Mouse (Mus musculus): ENCODE data around the gene Mapk14. TPM values are rescaled to one million over a fixed set of nuclear protein-coding genes. Genes with fewer than 3 reads are reported as not detected.
A peak's percentile ranks its signal among the peaks of the same experiment; 100 is the strongest.

The Mapk14 gene
- polyA plus RNA-seq, 1 experiment, result not detected

DNA sequence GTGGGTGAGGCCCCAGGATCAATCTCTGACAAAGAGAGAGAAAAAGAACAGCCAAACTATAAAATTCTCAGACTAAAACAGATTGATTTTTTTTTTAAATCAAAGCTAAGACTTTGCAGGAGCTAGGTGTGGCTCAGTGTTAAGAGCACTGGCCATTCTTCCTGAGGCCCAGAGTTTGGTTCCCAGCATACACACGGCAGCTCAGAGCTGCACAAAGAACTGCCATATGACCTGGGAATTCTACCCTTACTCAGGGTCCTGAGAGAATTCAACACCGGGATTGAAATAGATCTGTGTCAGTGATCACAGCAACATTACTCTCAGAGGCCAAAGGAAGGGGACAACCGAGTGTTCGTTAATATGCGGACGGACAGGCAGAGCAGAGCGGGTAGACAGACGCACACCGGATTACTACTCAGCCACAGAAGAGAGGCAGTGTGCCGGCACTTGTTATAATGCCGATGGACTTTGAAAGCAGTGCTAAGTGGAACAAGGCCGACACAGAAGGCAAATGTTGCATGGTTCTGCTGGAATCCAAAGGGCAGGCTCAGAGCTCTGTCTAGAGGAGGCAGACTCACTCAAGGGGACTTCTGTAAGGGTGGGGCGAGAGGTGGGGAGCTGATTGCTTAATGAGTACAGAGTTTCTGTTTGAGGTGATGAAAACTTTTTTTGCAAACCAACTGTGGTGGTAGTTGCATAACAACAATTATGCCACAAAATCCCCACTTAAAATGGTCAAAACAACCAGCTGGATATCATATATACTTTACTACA lies 8.6 kb upstream of the Mapk14 start:
- 76% methylated on average over 13 of the region's 13 CpGs for WGBS
- H3K27ac ChIP-seq (ENCODE audit: insufficient read depth, low read depth, low read length), result no peak overlapping the region
- TF ChIP-seq CTCF (IDR thresholded peaks at IDR 0.05; ENCODE audit: insufficient read depth, low read depth, low read length) (no peak), POLR2A (IDR thresholded peaks at IDR 0.05; ENCODE audit: insufficient read depth, low read depth, low read length) (no peak)

DNA sequence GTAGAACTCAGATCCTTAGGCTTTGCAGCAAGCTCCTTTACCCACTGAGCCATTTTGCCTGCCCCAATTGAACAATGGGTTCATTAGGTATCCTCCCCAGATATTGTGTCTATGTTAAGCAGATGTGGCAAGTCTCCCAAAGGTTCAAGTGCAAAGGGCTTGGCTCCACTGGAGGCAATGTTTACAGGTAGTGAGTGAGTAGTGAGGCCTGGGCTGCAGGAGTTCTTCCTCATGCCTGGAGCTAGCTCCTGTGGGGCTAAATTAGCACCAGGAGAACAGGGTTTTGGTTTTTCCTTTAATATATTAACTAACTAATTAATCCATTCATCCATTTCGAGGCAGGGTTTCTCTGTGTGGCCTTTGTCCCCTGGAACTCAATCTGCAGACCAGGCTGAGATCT lies 7.5 kb upstream of the Mapk14 start:
- H3K27ac ChIP-seq (ENCODE audit: insufficient read depth, low read depth, low read length), result no peak overlapping the region
- TF ChIP-seq CTCF (IDR thresholded peaks at IDR 0.05; ENCODE audit: insufficient read depth, low read depth, low read length) (no peak), POLR2A (IDR thresholded peaks at IDR 0.05; ENCODE audit: insufficient read depth, low read depth, low read length) (no peak)
- H3K4me3 ChIP-seq (ENCODE audit: insufficient read depth, low read depth, low read length), result no peak overlapping the region
- WGBS, result 35% methylated on average over 1 of the region's 1 CpGs
- H3K4me1 ChIP-seq (ENCODE audit: control insufficient read depth, insufficient read depth, low read length), result no peaks in the 10 kb centered on the region

More for the DNA sequence above, 8.6 kb upstream of the Mapk14 start:
- H3K4me1 ChIP-seq (ENCODE audit: control insufficient read depth, insufficient read depth, low read length), result no peaks in the 10 kb centered on the region
- no peak overlapping the region for H3K4me3 ChIP-seq (ENCODE audit: insufficient read depth, low read depth, low read length)

DNA sequence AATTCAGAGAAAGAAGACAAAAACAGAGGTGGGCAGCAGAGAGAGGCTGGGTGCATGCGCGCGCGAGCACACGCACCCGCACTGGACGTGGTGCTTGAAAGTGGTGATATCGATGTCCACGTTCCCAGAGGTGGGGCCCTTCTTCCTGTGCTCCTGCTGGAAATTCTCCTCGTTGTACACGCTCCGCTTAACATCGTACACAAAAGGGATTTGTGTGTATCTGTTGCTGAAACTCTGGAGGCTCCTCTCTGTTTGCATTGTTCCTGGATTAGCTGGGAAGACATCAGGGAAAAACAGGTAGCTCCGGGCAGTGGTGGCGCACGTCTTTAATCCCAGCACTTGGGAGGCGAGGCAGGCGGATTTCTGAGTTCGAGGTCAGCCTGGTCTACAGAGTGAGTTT lies 6.5 kb upstream of the Mapk14 start:
- TF ChIP-seq POLR2A (IDR thresholded peaks at IDR 0.05; ENCODE audit: insufficient read depth, low read depth, low read length) (no peak), CTCF (IDR thresholded peaks at IDR 0.05; ENCODE audit: insufficient read depth, low read depth, low read length) (no peak)
- Histone ChIP-seq H3K4me1 (ENCODE audit: control insufficient read depth, insufficient read depth, low read length) (peaks cover 2% of the 10 kb centered on the region), H3K27ac (ENCODE audit: insufficient read depth, low read depth, low read length) (no peak overlapping the region), H3K4me3 (ENCODE audit: insufficient read depth, low read depth, low read length) (no peak overlapping the region)
- WGBS, result 58% methylated on average over 19 of the region's 19 CpGs

DNA sequence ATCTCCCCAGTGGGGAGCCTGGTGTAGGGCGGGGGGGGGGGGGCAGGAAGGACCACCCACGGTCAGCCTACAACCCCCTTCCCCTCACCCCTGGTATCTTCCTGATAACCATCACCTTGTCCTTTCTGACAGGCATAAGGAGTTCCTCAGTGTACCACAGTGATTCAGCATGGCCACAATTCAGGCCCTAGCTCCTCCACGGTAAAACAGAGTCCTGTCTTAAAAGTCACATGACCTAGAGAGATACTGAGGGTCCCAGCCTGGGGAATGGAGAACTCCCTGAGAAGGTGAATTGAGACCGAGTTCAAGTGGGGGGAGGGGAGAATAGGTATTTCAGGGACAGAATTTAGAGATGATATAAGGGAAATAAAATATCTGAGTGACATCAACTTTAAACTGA lies 3.8 kb upstream of the Mapk14 start:
- no peak overlapping the region for H3K4me3 ChIP-seq (ENCODE audit: insufficient read depth, low read depth, low read length)
- H3K4me1 ChIP-seq (ENCODE audit: control insufficient read depth, insufficient read depth, low read length), result peaks cover 7% of the 10 kb centered on the region
- WGBS, result 68% methylated on average over 4 of the region's 4 CpGs
- H3K27ac ChIP-seq (ENCODE audit: insufficient read depth, low read depth, low read length), result no peak overlapping the region
- TF ChIP-seq CTCF (IDR thresholded peaks at IDR 0.05; ENCODE audit: insufficient read depth, low read depth, low read length) (no peak), POLR2A (IDR thresholded peaks at IDR 0.05; ENCODE audit: insufficient read depth, low read depth, low read length) (no peak)

DNA sequence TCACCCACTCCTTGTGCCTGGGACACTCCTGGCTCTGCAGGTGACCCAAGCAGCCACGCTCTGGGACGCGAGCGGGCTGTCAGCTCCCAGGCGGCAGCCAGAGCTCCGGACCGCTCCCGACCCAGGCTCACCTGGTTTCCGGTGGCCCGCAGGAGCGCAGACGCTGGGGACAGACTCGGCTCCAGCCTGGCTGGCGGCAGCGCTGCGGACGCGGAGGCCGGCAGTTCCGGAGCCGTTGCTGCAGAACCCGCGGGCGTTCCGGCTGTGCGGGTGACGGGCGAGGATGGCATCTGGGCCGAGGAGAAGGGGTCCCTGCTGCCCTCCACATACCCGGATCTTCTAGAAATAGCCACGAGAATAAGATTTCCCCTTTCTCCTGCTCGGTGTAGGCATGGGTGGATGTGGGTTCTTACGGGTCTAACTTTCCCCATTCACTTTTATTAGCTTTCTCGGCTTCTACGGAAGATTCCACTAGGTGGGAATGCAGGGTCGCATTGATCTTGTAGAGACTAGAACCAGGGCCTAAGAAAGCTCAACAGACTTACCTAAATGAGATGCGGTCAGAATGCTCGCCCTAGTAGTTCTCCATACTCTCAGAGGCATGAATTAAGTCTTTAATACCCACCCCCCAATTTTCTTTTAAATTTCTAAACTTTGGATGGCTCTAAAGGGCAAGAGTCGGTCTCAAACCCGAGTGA lies 1.4 kb upstream of the Mapk14 start, which contains the start of gene Slc26a8:
TSS of gene Slc26a8 (minus strand) at position 648 of the 698 bp plus-strand sequence.
- H3K4me3 ChIP-seq (ENCODE audit: insufficient read depth, low read depth, low read length), result peak within 1 kb of the TSS; percentile 47
- TF ChIP-seq CTCF (IDR thresholded peaks at IDR 0.05; ENCODE audit: insufficient read depth, low read depth, low read length), result no peak
- TF ChIP-seq POLR2A (IDR thresholded peaks at IDR 0.05; ENCODE audit: insufficient read depth, low read depth, low read length), result no peak
- 13% methylated on average over 40 of the region's 40 CpGs for WGBS
- peak within 1 kb of the TSS; percentile 74 for H3K27ac ChIP-seq (ENCODE audit: insufficient read depth, low read depth, low read length)
- H3K4me1 ChIP-seq (ENCODE audit: control insufficient read depth, insufficient read depth, low read length), result peaks cover 12% of the 10 kb centered on the region

GRCm38 (mm10) chr17:28691687-28692340 lies 685 bp downstream of the Mapk14 start:
- peaks cover 17% of the 10 kb centered on the region for H3K4me1 ChIP-seq (ENCODE audit: control insufficient read depth, insufficient read depth, low read length)
- H3K27ac ChIP-seq (ENCODE audit: insufficient read depth, low read depth, low read length), result peak overlapping the region; percentile 83
- TF ChIP-seq POLR2A (IDR thresholded peaks at IDR 0.05; ENCODE audit: insufficient read depth, low read depth, low read length), result no peak
- TF ChIP-seq CTCF (IDR thresholded peaks at IDR 0.05; ENCODE audit: insufficient read depth, low read depth, low read length), result no peak
- under 1% methylated on average over 53 of the region's 53 CpGs for WGBS
- H3K4me3 ChIP-seq (ENCODE audit: insufficient read depth, low read depth, low read length), result peak overlapping the region; percentile 87

GRCm38 (mm10) chr17:28692341-28692710 lies 1.2 kb downstream of the Mapk14 start:
- under 1% methylated on average over 18 of the region's 18 CpGs for WGBS
- peak overlapping the region; percentile 83 for H3K27ac ChIP-seq (ENCODE audit: insufficient read depth, low read depth, low read length)
- no peak for TF ChIP-seq CTCF (IDR thresholded peaks at IDR 0.05; ENCODE audit: insufficient read depth, low read depth, low read length)
- no peak for TF ChIP-seq POLR2A (IDR thresholded peaks at IDR 0.05; ENCODE audit: insufficient read depth, low read depth, low read length)

DNA sequence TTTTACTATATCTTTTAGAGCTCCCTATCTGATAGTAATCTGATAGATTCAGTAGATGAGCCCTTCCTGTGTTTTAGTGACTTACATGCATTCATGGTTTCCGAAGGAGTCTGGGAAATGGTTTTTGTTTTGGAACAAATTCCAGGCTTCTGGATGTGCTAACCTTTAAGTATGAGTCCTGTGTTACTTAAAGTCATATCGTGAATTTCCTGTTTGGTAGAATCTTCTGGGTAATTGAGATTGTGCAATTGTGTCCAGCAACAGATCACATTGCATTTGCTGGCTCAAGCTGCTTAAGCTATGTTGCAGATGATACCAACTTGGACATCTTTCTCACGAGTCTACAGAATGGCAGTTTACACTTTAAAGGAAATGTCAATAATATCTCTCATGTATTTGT lies 2.0 kb downstream of the Mapk14 start:
- no peak overlapping the region for H3K4me3 ChIP-seq (ENCODE audit: insufficient read depth, low read depth, low read length)
- WGBS, result 14% methylated on average over 3 of the region's 3 CpGs
- peaks cover 25% of the 10 kb centered on the region for H3K4me1 ChIP-seq (ENCODE audit: control insufficient read depth, insufficient read depth, low read length)
- no peak overlapping the region for H3K27ac ChIP-seq (ENCODE audit: insufficient read depth, low read depth, low read length)
- TF ChIP-seq POLR2A (IDR thresholded peaks at IDR 0.05; ENCODE audit: insufficient read depth, low read depth, low read length) (no peak), CTCF (IDR thresholded peaks at IDR 0.05; ENCODE audit: insufficient read depth, low read depth, low read length) (no peak)

More at GRCm38 (mm10) chr17:28692341-28692710, 1.2 kb downstream of the Mapk14 start:
- Histone ChIP-seq H3K4me3 (ENCODE audit: insufficient read depth, low read depth, low read length) (peak overlapping the region; percentile 87), H3K4me1 (ENCODE audit: control insufficient read depth, insufficient read depth, low read length) (peaks cover 20% of the 10 kb centered on the region)

DNA sequence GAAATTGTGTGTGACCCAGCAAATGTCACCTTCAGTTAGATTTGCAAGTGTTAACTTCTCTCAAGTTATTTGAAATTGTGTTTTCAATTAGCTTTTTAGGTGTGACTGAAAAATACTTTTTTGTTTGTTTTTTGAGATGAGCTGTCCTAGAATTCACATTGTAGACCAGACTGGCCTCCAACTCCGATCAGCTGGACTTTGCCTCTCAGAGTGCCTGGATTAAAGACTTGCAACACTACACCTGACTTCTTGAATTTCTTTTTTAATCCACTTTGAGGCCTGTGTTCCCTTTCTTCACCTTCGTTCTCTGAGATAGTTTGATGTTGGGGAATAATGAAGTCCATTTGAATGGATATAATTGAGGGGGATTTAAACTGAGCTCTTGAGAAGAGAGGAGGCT lies 2.9 kb downstream of the Mapk14 start:
- no peak overlapping the region for H3K27ac ChIP-seq (ENCODE audit: insufficient read depth, low read depth, low read length)

More for the DNA sequence above, 2.9 kb downstream of the Mapk14 start:
- WGBS, result 67% methylated on average over 2 of the region's 2 CpGs
- H3K4me3 ChIP-seq (ENCODE audit: insufficient read depth, low read depth, low read length), result no peak overlapping the region
- TF ChIP-seq POLR2A (IDR thresholded peaks at IDR 0.05; ENCODE audit: insufficient read depth, low read depth, low read length) (no peak), CTCF (IDR thresholded peaks at IDR 0.05; ENCODE audit: insufficient read depth, low read depth, low read length) (no peak)
- H3K4me1 ChIP-seq (ENCODE audit: control insufficient read depth, insufficient read depth, low read length), result peaks cover 25% of the 10 kb centered on the region
